ENCODE assay signal across 9 mouse cellular contexts in the genomic region with DNA sequence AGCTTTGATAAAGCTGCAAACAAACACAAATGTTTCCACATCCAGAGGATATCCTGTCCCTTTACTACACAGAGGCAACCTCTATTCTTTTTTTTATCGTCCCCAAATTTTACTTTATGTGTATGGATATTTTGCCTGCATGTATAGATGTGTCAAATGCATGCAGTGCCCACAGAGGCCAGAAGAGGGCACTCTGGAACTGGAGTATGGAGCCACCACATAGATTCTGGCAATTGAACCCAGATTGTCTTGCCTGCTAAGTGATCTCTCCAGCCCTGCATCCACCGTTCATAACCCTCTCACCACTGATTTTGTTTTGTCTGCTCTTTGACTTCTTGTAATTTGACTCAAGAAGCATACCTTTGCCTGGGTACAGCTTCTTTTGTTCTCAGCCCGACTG. TPM values are rescaled to one million over a fixed set of nuclear protein-coding genes. Genes with fewer than 3 reads are reported as not detected.
A peak's percentile ranks its signal among the peaks of the same experiment; 100 is the strongest.
DNase-seq lines count a peak whose midpoint lies in the region; ATAC-seq lines count a peak whose summit lies in the region.
"Had no signal": no experiment of that assay in that cellular context is flagged by ENCODE, and none has a peak within 500 bp of the region (broad histone marks: within the 10 kb centered on the region; RNA-seq: fewer than 3 reads in every experiment).

No protein-coding gene starts in this region.

- H3K36me3 ChIP-seq in forebrain, embryonic 14.5 days (ENCODE audit: control insufficient read depth, insufficient read depth, low read length), result no peaks in the 10 kb centered on the region
- H3K36me3 ChIP-seq in hindbrain, embryonic 12.5 days, result no peaks in the 10 kb centered on the region
- H3K36me3 ChIP-seq: lung, embryonic 15.5 days had no signal

- H3K27me3 ChIP-seq in forebrain, embryonic 14.5 days (replicated peaks; ENCODE audit: control insufficient read depth, insufficient read depth, low read length), result no peaks in the 10 kb centered on the region
- no peaks in the 10 kb centered on the region for H3K27me3 ChIP-seq in hindbrain, embryonic 12.5 days
- H3K27me3 ChIP-seq: lung, embryonic 15.5 days had no signal

- H3K4me2 ChIP-seq in forebrain, embryonic 14.5 days (ENCODE audit: low read length), result no peak overlapping the region
- H3K4me2 ChIP-seq in hindbrain, embryonic 12.5 days (replicated peaks), result no peak overlapping the region
- H3K4me2 ChIP-seq: lung, embryonic 15.5 days had no signal

- peak; percentile 43 for DNase-seq in Muller cell, postnatal 12 days (ENCODE audit: inconsistent ontology term)
- peak; percentile 7 for DNase-seq in c-Kit-positive CD71-positive TER-119-positive erythroid progenitor cells, embryonic 14.5 days (ENCODE audit: low spot score)
- DNase-seq in forebrain, embryonic 14.5 days (ENCODE audit: low spot score), result peak; percentile 87
- peak; percentile 65 for DNase-seq in layer of hippocampus, adult 9-11 months
- peak; percentile 90 for DNase-seq in lung, postnatal 36 days
- DNase-seq in right cerebral cortex, adult 2 months (ENCODE audit: low spot score in 2 of 2), result peak; percentile 91 to 93

- no peak overlapping the region for H3K9ac ChIP-seq in forebrain, embryonic 14.5 days (ENCODE audit: low read length)
- no peak overlapping the region for H3K9ac ChIP-seq in hindbrain, embryonic 12.5 days
- H3K9ac ChIP-seq: lung, embryonic 15.5 days had no signal

- no peaks in the 10 kb centered on the region for H3K4me1 ChIP-seq in forebrain, embryonic 14.5 days (ENCODE audit: control insufficient read depth, insufficient read depth, low read length)
- no peaks in the 10 kb centered on the region for H3K4me1 ChIP-seq in hindbrain, embryonic 12.5 days

- no peak overlapping the region for H3K27ac ChIP-seq in forebrain, embryonic 14.5 days (ENCODE audit: low read depth, low read length)
- H3K27ac ChIP-seq in hindbrain, embryonic 12.5 days, result no peak overlapping the region
- H3K27ac ChIP-seq: lung, embryonic 15.5 days had no signal

- WGBS in forebrain, embryonic 14.5 days, result 34% methylated on average over 3 of the region's 3 CpGs
- 27% methylated on average over 3 of the region's 3 CpGs for WGBS in hindbrain, embryonic 12.5 days

- no peak overlapping the region for H3K4me3 ChIP-seq in forebrain, embryonic 14.5 days (ENCODE audit: low read depth, low read length)
- H3K4me3 ChIP-seq in hindbrain, embryonic 12.5 days, result no peak overlapping the region
- H3K4me3 ChIP-seq: lung, embryonic 15.5 days had no signal

- ATAC-seq in forebrain, embryonic 14.5 days, result peak; percentile 73; the same call in 1 of the 2 replicates
- peak; percentile 83; the same call in 1 of the 2 replicates for ATAC-seq in hindbrain, embryonic 12.5 days (ENCODE audit: low FRiP score)
- no peak for ATAC-seq in activated CD4-positive, CD25-positive, alpha-beta regulatory T cell, adult 4 months

- no peaks in the 10 kb centered on the region for H3K9me3 ChIP-seq in forebrain, embryonic 14.5 days (replicated peaks; ENCODE audit: control insufficient read depth, low read length)
- no peaks in the 10 kb centered on the region for H3K9me3 ChIP-seq in hindbrain, embryonic 12.5 days (replicated peaks)
- H3K9me3 ChIP-seq: lung, embryonic 15.5 days had no signal

RNA-seq across cellular contexts. Expression of a gene that starts 33.0 kb away (rescaled TPM):
- 46.0 and 62.9 TPM in 2 replicates for polyA plus RNA-seq in forebrain, embryonic 14.5 days (2014; fragmentation: Nextera tagmentation; extraction: Ambion mirVana)
- polyA plus RNA-seq in hindbrain, embryonic 12.5 days (2016; fragmentation: Nextera tagmentation; extraction: Ambion mirVana), result 20.0 and 21.4 TPM in 2 replicates
- not detected for polyA plus RNA-seq in activated CD4-positive, CD25-positive, alpha-beta regulatory T cell, adult 4 months (2017; shearing (Covaris generic))

Comparison
In these comparisons a context has a peak if more than half of its experiments do, and no peak if none do; other contexts are left out.
1. DNase-seq: peak in every context shown above with its lines; median percentile 92 in right cerebral cortex, adult 2 months; 90 in lung, postnatal 36 days; 87 in forebrain, embryonic 14.5 days; 65 in layer of hippocampus, adult 9-11 months; 43 in Muller cell, postnatal 12 days; 7 in c-Kit-positive CD71-positive TER-119-positive erythroid progenitor cells, embryonic 14.5 days.
2. RNA of a gene that starts 33.0 kb away (polyA plus RNA-seq): 46.0 to 62.9 TPM in forebrain, embryonic 14.5 days and 20.0 to 21.4 TPM in hindbrain, embryonic 12.5 days; not detected in activated CD4-positive, CD25-positive, alpha-beta regulatory T cell, adult 4 months; every median in the first group is over 10 times any median in the second.